Mouse (Mus musculus) forebrain, embryonic 13.5 days (tissue): Measurements from ENCODE around the gene Slc22a23. TPM values are rescaled to one million over a fixed set of nuclear protein-coding genes. Genes with fewer than 3 reads are reported as not detected.

Source experiments
- ATAC-seq: fragments of 200-750 bp; cut with Nextera tagmentation; 2 replicates; pipeline ENCODE4 v1.8.0; 2017
- H3K27ac ChIP-seq: fragments of 300-500 bp; sonication (generic); 2 replicates; pipeline ENCODE4 v1.5.1; 2015; ENCODE audit warnings: inconsistent platforms, mild to moderate bottlenecking, moderate library complexity
- H3K27me3 ChIP-seq: fragments of 300-500 bp; sonication (generic); 2 replicates; pipeline ENCODE4 v1.6.1; 2015; ENCODE audit warnings: mild to moderate bottlenecking, inconsistent platforms
- H3K36me3 ChIP-seq: fragments of 300-500 bp; sonication (generic); 2 replicates; pipeline ENCODE4 v1.6.1; 2015; ENCODE audit warnings: mild to moderate bottlenecking, inconsistent platforms; ENCODE audit not compliant: poor library complexity, severe bottlenecking
- H3K4me1 ChIP-seq: fragments of 300-500 bp; sonication (generic); 2 replicates; pipeline ENCODE4 v1.6.1; 2015; ENCODE audit warnings: inconsistent platforms
- H3K4me2 ChIP-seq: fragments of 300-500 bp; sonication (generic); 2 replicates; pipeline ENCODE4 v1.6.1; 2015; ENCODE audit warnings: inconsistent platforms, mild to moderate bottlenecking, moderate library complexity
- H3K4me3 ChIP-seq: fragments of 300-500 bp; sonication (generic); 2 replicates; pipeline ENCODE4 v1.5.1; 2015; ENCODE audit warnings: mild to moderate bottlenecking, inconsistent platforms
- H3K9ac ChIP-seq: fragments of 300-500 bp; sonication (generic); 2 replicates; pipeline ENCODE4 v1.6.1; 2015; ENCODE audit warnings: mild to moderate bottlenecking, inconsistent platforms
- H3K9me3 ChIP-seq: fragments of 300-500 bp; sonication (generic); replicated peaks from 2 replicates; pipeline ENCODE4 v1.6.1; 2016; ENCODE audit warnings: inconsistent platforms
- WGBS: fragments of 180-500 bp; shearing (Covaris S2); methylation state at CpG from one replicate; pipeline ENCODE4 v1.1.7; 2015; 5-methylcytosine and 5-hydroxymethylcytosine counted together
- polyA plus RNA-seq: library from polyadenylated mRNA; unstranded; fragments of >200 nt; fragmentation: Nextera tagmentation; extraction: Ambion mirVana; gene quantifications from 2 replicates; pipeline ENCODE4 v1.2.1, GENCODE M21; 2015

Slc22a23 gene
- polyA plus RNA-seq, 1 experiment from 2014 or later: 10.2 TPM

DNA sequence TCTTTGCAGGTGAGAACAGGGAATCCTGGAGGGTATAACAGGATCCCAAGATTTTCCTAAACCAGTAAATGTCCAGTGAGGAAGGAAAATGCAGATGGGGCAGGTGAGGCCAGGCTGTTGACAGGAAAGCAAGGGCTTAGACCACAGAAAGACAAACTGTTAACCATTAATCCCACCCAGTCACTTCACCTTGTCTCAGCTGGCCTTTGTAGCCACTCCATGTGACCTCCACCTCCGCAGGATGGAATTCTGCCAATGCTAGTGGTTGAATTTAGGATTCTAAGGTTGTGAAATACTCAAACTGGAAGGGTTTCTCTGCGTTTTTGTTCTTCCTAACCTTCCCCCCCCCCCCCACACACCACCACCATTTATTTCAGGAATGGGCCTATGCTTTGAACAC is 52.9 kb downstream of the Slc22a23 start:
- Histone ChIP-seq H3K27me3 (no peaks in the 10 kb centered on the region), H3K4me1 (peaks cover 24% of the 10 kb centered on the region), H3K9me3 (no peaks in the 10 kb centered on the region), H3K4me3 (no peak overlapping the region), H3K36me3 (peaks cover 15% of the 10 kb centered on the region), H3K27ac (no peak overlapping the region), H3K4me2 (no peak overlapping the region), H3K9ac (no peak overlapping the region)
- no peak for ATAC-seq
- 63% methylated on average over 2 of the region's 2 CpGs for WGBS

DNA sequence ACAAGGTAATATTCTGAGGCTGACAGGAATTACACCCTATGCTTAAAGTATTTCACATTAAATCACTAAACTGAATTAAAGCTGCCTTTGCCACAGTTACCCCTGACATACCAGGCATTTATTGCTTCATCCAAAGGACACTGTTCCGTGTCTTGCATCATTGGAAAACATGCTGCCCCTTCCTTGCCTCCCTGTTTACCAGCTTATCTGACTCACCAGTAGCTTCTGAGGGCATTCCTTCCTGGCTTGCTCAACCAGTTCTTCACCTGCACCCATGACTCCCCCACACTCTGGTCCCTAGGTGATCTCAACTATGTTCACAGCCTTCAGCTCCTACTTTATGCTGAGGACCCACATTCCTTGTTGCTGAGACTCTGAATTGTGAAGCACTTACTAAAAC is 54.6 kb downstream of the Slc22a23 start:
- Histone ChIP-seq H3K27me3 (no peaks in the 10 kb centered on the region), H3K4me3 (no peak overlapping the region), H3K4me2 (no peak overlapping the region), H3K36me3 (no peaks in the 10 kb centered on the region), H3K9me3 (no peaks in the 10 kb centered on the region), H3K9ac (no peak overlapping the region), H3K27ac (no peak overlapping the region), H3K4me1 (peaks cover 33% of the 10 kb centered on the region)
- no peak for ATAC-seq
- WGBS: 86% methylated on average over 1 of the region's 1 CpGs

DNA sequence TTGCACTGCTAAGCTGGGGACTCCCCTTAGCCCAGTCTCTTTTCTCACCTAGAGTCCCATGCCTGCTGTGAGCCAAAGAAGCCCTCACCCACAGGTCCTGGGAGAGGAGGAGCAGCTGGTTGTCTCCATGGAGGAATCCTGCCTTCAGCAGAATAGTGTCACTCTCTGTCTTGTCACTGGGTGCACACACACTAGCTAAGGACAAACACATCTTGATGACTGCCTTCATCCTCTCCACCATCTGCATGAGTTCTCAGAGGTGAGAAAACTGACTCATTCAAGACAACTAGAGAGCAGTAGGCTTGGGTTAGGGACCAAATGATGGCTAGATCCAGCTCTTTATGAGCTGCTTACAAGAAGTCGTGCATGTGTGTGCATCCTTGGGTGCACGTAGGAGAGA is 55.4 kb downstream of the Slc22a23 start:
- Histone ChIP-seq H3K4me3 (no peak overlapping the region), H3K9me3 (no peaks in the 10 kb centered on the region), H3K4me1 (peaks cover 33% of the 10 kb centered on the region), H3K4me2 (no peak overlapping the region), H3K9ac (no peak overlapping the region), H3K27ac (0 out of 2 replicates have a peak overlapping the region, but pooled peaks have one; percentile 10), H3K27me3 (no peaks in the 10 kb centered on the region), H3K36me3 (no peaks in the 10 kb centered on the region)
- WGBS: 93% methylated on average over 2 of the region's 2 CpGs
- no peak for ATAC-seq

- Histone ChIP-seq H3K27me3 (no peaks in the 10 kb centered on the region), H3K4me3 (no peak overlapping the region), H3K36me3 (peaks cover 6% of the 10 kb centered on the region), H3K9me3 (no peaks in the 10 kb centered on the region), H3K4me1 (peaks cover 33% of the 10 kb centered on the region), H3K4me2 (peak overlapping the region; percentile 30), H3K9ac (no peak overlapping the region), H3K27ac (peak overlapping the region; percentile 77)
- no peak for ATAC-seq
- 19% methylated on average over 2 of the region's 2 CpGs for WGBS
Observed at GRCm38 (mm10) chr13:34288129-34288528, 56.9 kb downstream of the Slc22a23 start.

DNA sequence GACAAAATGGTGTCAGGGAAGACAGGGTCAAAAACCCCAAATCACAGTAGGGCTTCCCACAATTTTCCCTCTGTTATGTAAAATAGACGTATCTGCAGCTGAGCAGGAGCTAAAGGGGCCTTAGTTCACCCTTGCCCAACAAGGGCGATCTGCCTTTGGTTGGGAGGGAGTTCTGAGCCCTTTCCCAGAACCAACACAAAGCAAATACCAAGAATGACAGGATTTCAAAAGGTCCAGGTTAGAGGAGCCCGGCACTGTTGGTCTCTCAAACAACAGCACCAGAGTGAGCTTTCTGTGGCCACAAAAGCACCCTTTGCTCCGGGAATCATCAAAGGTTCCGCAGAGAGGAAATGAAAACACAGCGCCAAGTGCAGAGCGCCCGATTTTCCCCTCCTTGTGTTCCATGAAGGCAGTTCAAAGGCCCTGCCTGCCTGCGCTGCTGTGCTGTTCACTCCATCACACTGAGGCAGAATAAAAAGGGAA is 57.3 kb downstream of the Slc22a23 start:
- H3K4me2 ChIP-seq: peak overlapping the region; percentile 30
- H3K4me3 ChIP-seq: no peak overlapping the region
- no peaks in the 10 kb centered on the region for H3K9me3 ChIP-seq
- peak; percentile 82 for ATAC-seq
- H3K4me1 ChIP-seq: peaks cover 33% of the 10 kb centered on the region
- H3K9ac ChIP-seq: no peak overlapping the region
- no peaks in the 10 kb centered on the region for H3K27me3 ChIP-seq
- 2% methylated on average over 9 of the region's 9 CpGs for WGBS
- H3K27ac ChIP-seq: peak overlapping the region; percentile 77
- H3K36me3 ChIP-seq: peaks cover 6% of the 10 kb centered on the region

DNA sequence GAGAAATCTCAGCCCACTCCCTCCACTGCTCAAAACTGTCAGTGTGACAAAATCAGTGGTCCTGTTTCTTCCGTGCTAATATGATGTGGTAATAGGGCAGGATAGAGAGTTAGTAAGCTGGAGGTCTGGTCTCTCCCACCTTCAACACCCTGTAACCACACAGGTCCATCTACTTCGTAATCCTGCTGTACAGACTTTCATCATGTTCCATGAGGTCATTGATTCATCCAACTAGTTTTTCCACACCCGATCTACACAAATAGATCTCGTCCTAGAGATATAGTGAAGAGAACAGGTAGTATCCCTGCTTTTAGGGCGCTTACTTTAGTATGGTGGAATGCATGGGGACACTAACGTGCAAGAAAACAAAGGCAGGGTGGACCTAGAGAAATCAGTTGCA is 63.6 kb downstream of the Slc22a23 start:
- H3K36me3 ChIP-seq: peaks cover 31% of the 10 kb centered on the region
- 94% methylated on average over 6 of the region's 6 CpGs for WGBS
- H3K27ac ChIP-seq: no peak overlapping the region
- H3K4me2 ChIP-seq: no peak overlapping the region
- no peak overlapping the region for H3K9ac ChIP-seq
- no peak overlapping the region for H3K4me3 ChIP-seq
- peaks cover 11% of the 10 kb centered on the region for H3K4me1 ChIP-seq
- no peaks in the 10 kb centered on the region for H3K27me3 ChIP-seq
- ATAC-seq: no peak
- H3K9me3 ChIP-seq: no peaks in the 10 kb centered on the region

DNA sequence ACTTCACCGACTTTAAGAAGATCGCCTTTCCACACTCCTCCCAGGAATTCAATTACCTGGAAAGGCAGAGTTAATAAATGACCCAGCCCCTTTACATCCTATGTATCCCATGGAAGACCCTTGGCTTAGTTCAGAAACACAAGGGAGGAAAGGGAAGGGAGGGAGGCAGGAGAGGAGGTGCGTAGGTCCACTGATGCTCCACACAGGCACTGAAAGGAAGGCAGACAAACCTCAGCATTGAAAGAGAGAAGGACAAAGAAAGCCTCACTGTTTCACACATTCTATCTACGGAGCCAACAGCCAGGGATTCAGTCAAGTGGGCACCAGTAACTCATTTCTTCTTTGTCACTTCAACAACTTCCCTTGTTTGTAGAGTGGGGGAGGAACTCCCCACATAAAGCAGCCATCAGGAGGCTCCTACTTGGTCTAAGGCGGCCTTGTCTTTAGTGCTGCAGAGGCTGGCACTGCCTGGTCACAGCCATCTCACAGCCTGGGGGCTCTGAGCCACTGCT is 66.2 kb downstream of the Slc22a23 start:
- Histone ChIP-seq H3K4me3 (no peak overlapping the region), H3K9me3 (0 out of 2 replicates have a peak, but pooled peaks cover 3% of the 10 kb centered on the region), H3K4me2 (no peak overlapping the region), H3K36me3 (peaks cover 37% of the 10 kb centered on the region), H3K9ac (peak overlapping the region; percentile 3; the same call in 1 of the 2 replicates), H3K27me3 (no peaks in the 10 kb centered on the region), H3K4me1 (peaks cover 9% of the 10 kb centered on the region), H3K27ac (no peak overlapping the region)
- 69% methylated on average over 5 of the region's 5 CpGs for WGBS
- ATAC-seq: no peak

GRCm38 (mm10) chr13:34278288-34278701 is 66.7 kb downstream of the Slc22a23 start:
- H3K9ac ChIP-seq: no peak overlapping the region
- 0 out of 2 replicates have a peak, but pooled peaks cover 3% of the 10 kb centered on the region for H3K9me3 ChIP-seq
- H3K27me3 ChIP-seq: no peaks in the 10 kb centered on the region
- H3K4me1 ChIP-seq: peaks cover 14% of the 10 kb centered on the region
- no peak overlapping the region for H3K27ac ChIP-seq
- ATAC-seq: no peak
- no peak overlapping the region for H3K4me3 ChIP-seq
- H3K36me3 ChIP-seq: peaks cover 36% of the 10 kb centered on the region
- WGBS: 45% methylated on average over 6 of the region's 6 CpGs
- H3K4me2 ChIP-seq: no peak overlapping the region

DNA sequence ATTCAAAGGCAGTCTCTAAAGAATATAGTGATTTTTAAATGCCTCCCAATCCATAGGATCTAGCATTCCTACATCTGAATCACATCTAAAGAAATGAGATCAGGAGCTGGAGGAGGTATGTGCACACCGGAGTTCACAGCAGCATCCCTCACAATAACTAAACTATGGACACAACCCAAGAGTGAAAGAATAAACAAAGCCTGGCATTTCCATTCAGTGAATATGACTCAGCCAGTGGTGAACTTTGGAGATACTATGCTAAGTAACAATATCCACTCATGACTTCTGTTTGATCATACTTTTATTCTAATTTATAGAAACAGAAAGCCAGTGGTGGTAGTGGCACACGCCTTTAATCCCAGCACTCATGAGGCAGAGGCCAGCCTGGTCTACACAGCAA is 67.4 kb downstream of the Slc22a23 start:
- Histone ChIP-seq H3K27ac (no peak overlapping the region), H3K4me2 (no peak overlapping the region), H3K27me3 (no peaks in the 10 kb centered on the region), H3K4me3 (no peak overlapping the region), H3K9me3 (0 out of 2 replicates have a peak, but pooled peaks cover 3% of the 10 kb centered on the region), H3K4me1 (peaks cover 21% of the 10 kb centered on the region), H3K36me3 (peaks cover 36% of the 10 kb centered on the region), H3K9ac (no peak overlapping the region)
- ATAC-seq: no peak
- WGBS: 88% methylated on average over 2 of the region's 2 CpGs

- Histone ChIP-seq H3K4me1 (peaks cover 27% of the 10 kb centered on the region), H3K9me3 (0 out of 2 replicates have a peak, but pooled peaks cover 3% of the 10 kb centered on the region), H3K4me2 (no peak overlapping the region), H3K27me3 (no peaks in the 10 kb centered on the region), H3K4me3 (no peak overlapping the region), H3K9ac (no peak overlapping the region), H3K27ac (no peak overlapping the region), H3K36me3 (peaks cover 36% of the 10 kb centered on the region)
- no peak for ATAC-seq
- 94% methylated on average over 3 of the region's 3 CpGs for WGBS
Observed at GRCm38 (mm10) chr13:34277001-34277400, 68.0 kb downstream of the Slc22a23 start.

DNA sequence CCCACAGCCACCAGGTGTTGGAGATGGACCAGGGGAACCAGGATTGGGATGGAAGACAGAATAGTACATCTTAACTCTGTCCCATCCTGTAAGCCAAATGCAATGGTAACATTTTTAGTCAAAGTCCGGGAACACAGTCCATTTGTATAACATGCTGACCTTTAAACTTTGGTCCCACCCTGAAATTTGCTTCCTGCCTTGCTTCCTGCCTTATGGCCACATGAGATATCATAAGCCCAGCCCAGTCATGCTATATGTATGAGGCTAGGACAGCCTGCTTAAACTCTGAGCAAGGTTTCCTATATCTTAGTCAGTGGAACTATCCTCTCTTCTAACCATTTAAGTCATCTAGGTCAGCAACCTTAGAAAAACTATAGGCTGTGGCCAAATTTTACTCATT is 70.1 kb downstream of the Slc22a23 start:
- Histone ChIP-seq H3K9ac (no peak overlapping the region), H3K4me1 (peaks cover 48% of the 10 kb centered on the region), H3K4me3 (no peak overlapping the region), H3K27ac (no peak overlapping the region), H3K4me2 (no peak overlapping the region), H3K27me3 (no peaks in the 10 kb centered on the region), H3K9me3 (0 out of 2 replicates have a peak, but pooled peaks cover 3% of the 10 kb centered on the region), H3K36me3 (peaks cover 29% of the 10 kb centered on the region)
- no peak for ATAC-seq
- WGBS: 83% methylated on average over 1 of the region's 1 CpGs

DNA sequence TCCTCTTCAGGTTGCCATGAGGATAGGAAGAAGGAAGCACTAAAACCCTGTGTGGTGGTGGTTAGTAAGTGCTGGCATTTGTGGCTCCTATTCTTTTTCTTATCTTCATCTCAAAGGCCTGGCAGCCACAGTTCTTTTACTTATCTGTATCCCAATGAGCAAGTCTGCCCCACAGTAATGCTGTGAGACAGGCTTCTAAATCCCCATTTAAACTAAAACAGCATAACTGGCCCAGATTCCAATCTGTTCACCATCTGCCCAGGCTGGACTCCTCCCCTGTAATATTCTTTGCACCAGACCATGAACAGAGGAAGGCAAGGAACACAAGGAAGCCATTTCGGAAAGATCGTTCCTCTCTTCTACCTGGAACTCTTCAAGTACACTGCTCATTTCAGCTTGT is 70.6 kb downstream of the Slc22a23 start:
- H3K27me3 ChIP-seq: no peaks in the 10 kb centered on the region
- no peak overlapping the region for H3K9ac ChIP-seq
- WGBS: 99% methylated on average over 2 of the region's 2 CpGs
- no peak overlapping the region for H3K4me3 ChIP-seq
- peaks cover 29% of the 10 kb centered on the region for H3K36me3 ChIP-seq
- H3K9me3 ChIP-seq: 0 out of 2 replicates have a peak, but pooled peaks cover 3% of the 10 kb centered on the region
- ATAC-seq: no peak
- no peak overlapping the region for H3K27ac ChIP-seq
- no peak overlapping the region for H3K4me2 ChIP-seq
- peaks cover 52% of the 10 kb centered on the region for H3K4me1 ChIP-seq
